Mouse (Mus musculus) liver, postnatal 0 days (tissue): ENCODE measurements around the gene Muc3.

ENCODE experiments used
- CTCF ChIP-seq: sonication (generic); IDR thresholded peaks from 2 replicates; pipeline ENCODE4 v1.5.1; 2016; ENCODE audit warnings: antibody characterized with exemption, low read depth
- EP300 ChIP-seq: IDR thresholded peaks from 2 replicates; pipeline ENCODE4 v1.6.1; 2016; ENCODE audit warnings: antibody characterized with exemption, low read depth, mild to moderate bottlenecking

DNA sequence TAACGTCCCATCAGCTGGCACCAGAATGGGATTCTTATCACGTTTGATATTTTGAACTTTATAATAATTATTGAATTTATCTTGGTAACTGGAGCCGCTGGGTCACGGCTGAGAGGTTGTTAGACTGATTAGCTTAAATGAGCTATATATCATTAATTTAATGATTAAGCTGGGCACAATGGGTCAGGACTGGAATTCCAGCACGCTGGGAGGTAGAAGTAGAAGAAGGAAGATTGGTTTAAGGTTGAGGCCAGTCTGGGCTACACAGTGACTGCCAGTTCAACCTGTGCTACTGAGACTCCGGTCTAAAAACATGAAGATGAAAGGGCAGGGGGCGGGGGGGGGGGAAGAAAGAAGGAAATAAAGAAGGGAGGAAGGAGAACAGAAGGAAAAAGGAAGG lies 22.4 kb upstream of the Muc3 start:
- TF ChIP-seq EP300, result no peak
- no peak for TF ChIP-seq CTCF
